Mouse (Mus musculus) heart, postnatal 0 days (tissue): ENCODE data around the gene Spaca1.
"Not testable (repeated sequence)": the region's sequence is repeated elsewhere in the genome, so short reads cannot be mapped to it uniquely, and the experiment has no call there.

Experiments
- CTCF ChIP-seq: IDR thresholded peaks from 2 replicates; pipeline ENCODE4 v1.5.1; 2016; ENCODE audit warnings: antibody characterized with exemption, control low read depth, low read depth
- EP300 ChIP-seq: IDR thresholded peaks from 2 replicates; pipeline ENCODE4 v1.6.1; 2016; ENCODE audit warnings: antibody characterized with exemption, low read depth

DNA sequence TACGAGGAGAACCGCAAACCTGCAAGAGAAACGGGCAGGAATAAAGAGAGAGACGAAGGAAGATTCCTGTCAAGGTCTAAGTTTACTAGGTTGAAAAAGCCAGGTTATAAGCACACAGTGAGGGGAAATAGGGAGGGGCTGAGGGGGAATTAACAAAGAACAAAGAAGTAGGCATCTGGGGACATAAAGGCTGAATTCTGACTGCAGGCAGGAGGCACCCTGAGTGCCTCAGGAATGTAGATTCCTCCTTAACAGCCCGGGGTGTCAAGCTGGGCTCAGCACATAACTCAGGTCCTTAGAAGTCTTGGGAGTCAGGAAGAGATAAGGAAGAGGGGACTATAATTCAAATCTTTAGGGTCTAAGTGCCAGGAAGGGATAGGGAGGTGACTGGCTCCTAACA, 37.3 kb upstream of the Spaca1 start:
- not testable (repeated sequence) for TF ChIP-seq CTCF, EP300
